Mouse (Mus musculus) embryonic fibroblast, embryonic 13.5 days (primary cell): ENCODE measurements around the gene Cd200r2.

Experiments
- CTCF ChIP-seq: IDR thresholded peaks from 2 replicates; pipeline ENCODE4 v1.5.1; 2011; ENCODE audit warnings: mild to moderate bottlenecking, control low read depth, low read length, moderate library complexity, borderline replicate concordance; ENCODE audit not compliant: insufficient read depth
- POLR2A ChIP-seq: IDR thresholded peaks from 2 replicates; pipeline ENCODE4 v1.6.1; 2011; ENCODE audit warnings: low read depth, mild to moderate bottlenecking, control low read depth, low read length, moderate library complexity

GRCm38 (mm10) chr16:44932016-44932415 is 65.1 kb downstream of the Cd200r2 start:
- TF ChIP-seq CTCF (no peak), POLR2A (no peak)
